Mouse (Mus musculus): ENCODE data around the gene Sparc.

DNA sequence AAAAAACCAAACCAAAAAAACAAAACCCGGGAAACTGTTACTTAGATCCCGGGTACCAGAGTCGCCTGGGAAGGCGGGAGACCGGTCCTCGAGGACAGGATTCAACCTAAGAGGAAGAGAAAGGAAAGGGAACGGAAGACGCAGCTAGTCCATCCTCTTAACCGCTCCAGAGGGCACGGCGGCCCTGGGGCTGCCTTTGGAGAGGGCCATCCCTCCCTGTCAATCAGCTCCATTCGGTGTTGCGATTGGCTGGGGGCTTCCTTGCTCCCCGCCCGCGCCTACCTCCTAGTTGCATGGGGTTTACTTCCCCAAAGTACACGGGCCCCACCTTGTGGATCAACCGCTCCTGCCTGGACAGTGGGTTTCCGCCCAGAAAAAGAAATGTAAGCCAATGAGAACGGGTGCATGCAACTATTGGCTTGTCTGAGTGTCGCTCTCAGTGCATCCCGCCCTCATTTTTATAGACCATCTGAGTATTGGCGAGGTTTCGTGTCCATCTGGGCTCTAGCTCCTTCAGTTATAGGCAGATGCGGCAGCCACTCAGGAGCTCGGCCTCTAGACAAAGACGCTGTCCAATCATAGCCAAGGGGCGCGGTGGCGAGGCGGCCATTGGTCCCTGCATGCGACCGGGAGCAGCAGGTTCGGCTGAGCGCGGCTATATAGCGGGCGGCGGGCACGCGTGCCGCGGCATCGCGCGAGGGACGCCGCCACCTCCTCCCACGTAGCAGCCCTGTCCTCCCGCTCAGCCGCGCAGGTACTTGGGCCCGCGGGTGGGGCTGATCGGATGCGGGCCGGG is 46.3 kb upstream of the Sparc start, which contains the start of gene G3bp1:
- TF ChIP-seq CTCF (IDR thresholded peaks at IDR 0.05; ENCODE audit: low read depth) (peak; percentile 79), EP300 (IDR thresholded peaks at IDR 0.05; ENCODE audit: low read depth) (peak; percentile 54)

Measured in liver, postnatal 0 days (tissue).